Mouse (Mus musculus) embryonic fibroblast, embryonic 13.5 days (primary cell): Measurements from ENCODE around the gene Ube2l6.

Source experiments
- CTCF ChIP-seq: IDR thresholded peaks from 2 replicates; pipeline ENCODE4 v1.5.1; 2011; ENCODE audit warnings: mild to moderate bottlenecking, control low read depth, low read length, moderate library complexity, borderline replicate concordance; ENCODE audit not compliant: insufficient read depth
- POLR2A ChIP-seq: IDR thresholded peaks from 2 replicates; pipeline ENCODE4 v1.6.1; 2011; ENCODE audit warnings: low read depth, mild to moderate bottlenecking, control low read depth, low read length, moderate library complexity

DNA sequence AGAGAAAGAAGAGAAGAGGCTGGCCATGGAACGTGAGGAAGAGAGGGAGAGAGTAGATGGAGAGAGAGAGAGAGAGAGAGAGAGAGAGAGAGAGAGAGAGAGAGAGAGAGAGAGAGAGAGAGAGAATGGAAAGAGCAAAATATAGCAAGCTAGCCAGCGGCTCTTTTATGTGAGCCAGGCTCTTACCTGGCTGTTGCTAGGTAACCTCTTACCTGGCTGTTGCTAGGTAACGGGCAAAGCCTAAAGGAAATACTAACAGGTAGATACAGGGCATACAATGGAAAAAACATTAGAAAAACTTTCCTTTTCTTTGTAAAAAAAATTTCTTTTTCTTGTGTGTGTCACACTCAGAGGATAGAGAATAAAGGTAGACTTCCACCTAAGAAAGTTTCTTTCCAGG lies 20.9 kb upstream of the Ube2l6 start:
- TF ChIP-seq CTCF = no peak
- TF ChIP-seq POLR2A = no peak
